Mouse (Mus musculus) forebrain, embryonic 10.5 days (tissue): ENCODE results near the gene Trpc4. TPM values are rescaled to one million over a fixed set of nuclear protein-coding genes. Genes with fewer than 3 reads are reported as not detected.

Experiments
- DNase-seq: peaks from one replicate; pipeline ENCODE4 v3.0.0-alpha.2; 2017; ENCODE audit warnings: low spot score; ENCODE audit errors: extremely low spot score
- H3K27ac ChIP-seq: fragments of 300-500 bp; sonication (generic); 2 replicates; pipeline ENCODE4 v1.5.1; 2016; ENCODE audit warnings: mild to moderate bottlenecking
- H3K27me3 ChIP-seq: fragments of 300-500 bp; sonication (generic); 2 replicates; pipeline ENCODE4 v1.6.1; 2016; ENCODE audit warnings: mild to moderate bottlenecking; ENCODE audit not compliant: poor library complexity, severe bottlenecking
- H3K36me3 ChIP-seq: fragments of 300-500 bp; sonication (generic); replicated peaks from 2 replicates; pipeline ENCODE4 v1.6.1; 2016; ENCODE audit warnings: mild to moderate bottlenecking, moderate library complexity
- H3K4me1 ChIP-seq: fragments of 300-500 bp; sonication (generic); 2 replicates; pipeline ENCODE4 v1.6.1; 2016
- H3K4me3 ChIP-seq: fragments of 300-500 bp; sonication (generic); 2 replicates; pipeline ENCODE4 v1.5.1; 2016; ENCODE audit warnings: mild to moderate bottlenecking, moderate library complexity
- H3K9me3 ChIP-seq: fragments of 300-500 bp; sonication (generic); 2 replicates; pipeline ENCODE4 v1.6.1; 2016; ENCODE audit warnings: mild to moderate bottlenecking, moderate library complexity
- WGBS: fragments of 180-500 bp; shearing (Covaris S2); methylation state at CpG from one replicate; pipeline ENCODE4 v1.1.7; 2016; 5-methylcytosine and 5-hydroxymethylcytosine counted together
- polyA plus RNA-seq: library from polyadenylated mRNA; unstranded; fragments of >200 nt; fragmentation: Nextera tagmentation; extraction: Ambion mirVana; gene quantifications from 2 replicates; pipeline ENCODE4 v1.2.1, GENCODE M21; 2016

Gene Trpc4
- 0.30 and 0.40 TPM in 2 replicates for polyA plus RNA-seq

- peak; percentile 33 for DNase-seq
- peaks cover 42% of the 10 kb centered on the region for H3K27me3 ChIP-seq
- H3K4me3 ChIP-seq, result peak within 1 kb of the TSS; percentile 63
- H3K4me1 ChIP-seq, result peaks cover 29% of the 10 kb centered on the region
- WGBS, result under 1% methylated on average over 36 of the region's 36 CpGs
- H3K27ac ChIP-seq, result peak within 1 kb of the TSS; percentile 37; the same call in 1 of the 2 replicates
- H3K9me3 ChIP-seq, result no peaks in the 10 kb centered on the region
- H3K36me3 ChIP-seq, result no peaks in the 10 kb centered on the region
These were observed at the start of gene Trpc4 for GRCm38 (mm10) chr3:54155639-54156315. TSS of gene Trpc4 (plus strand) at chr3:54156035.

GRCm38 (mm10) chr3:54111489-54111888, 44.3 kb upstream of the Trpc4 start:
- Histone ChIP-seq H3K9me3 (no peaks in the 10 kb centered on the region), H3K4me1 (no peaks in the 10 kb centered on the region), H3K27me3 (no peaks in the 10 kb centered on the region), H3K27ac (no peak overlapping the region), H3K36me3 (no peaks in the 10 kb centered on the region), H3K4me3 (no peak overlapping the region)
- no peak for DNase-seq
- WGBS, result 85% methylated on average over 9 of the region's 9 CpGs

- Histone ChIP-seq H3K36me3 (no peaks in the 10 kb centered on the region), H3K4me3 (no peak overlapping the region), H3K9me3 (no peaks in the 10 kb centered on the region), H3K27ac (no peak overlapping the region), H3K27me3 (no peaks in the 10 kb centered on the region), H3K4me1 (no peaks in the 10 kb centered on the region)
- WGBS, result 69% methylated on average over 5 of the region's 5 CpGs
- DNase-seq, result no peak
These were observed 20.5 kb upstream of the Trpc4 start for GRCm38 (mm10) chr3:54135376-54135775.

GRCm38 (mm10) chr3:54141376-54141775, 14.5 kb upstream of the Trpc4 start:
- H3K27me3 ChIP-seq, result no peaks in the 10 kb centered on the region
- no peaks in the 10 kb centered on the region for H3K9me3 ChIP-seq
- H3K36me3 ChIP-seq, result no peaks in the 10 kb centered on the region
- no peak overlapping the region for H3K27ac ChIP-seq
- no peak for DNase-seq
- WGBS, result 89% methylated on average over 2 of the region's 2 CpGs
- no peak overlapping the region for H3K4me3 ChIP-seq
- H3K4me1 ChIP-seq, result peaks cover 5% of the 10 kb centered on the region

- Histone ChIP-seq H3K36me3 (no peaks in the 10 kb centered on the region), H3K4me3 (peak overlapping the region; percentile 63), H3K4me1 (peaks cover 29% of the 10 kb centered on the region), H3K9me3 (no peaks in the 10 kb centered on the region), H3K27ac (no peak overlapping the region), H3K27me3 (peaks cover 42% of the 10 kb centered on the region)
- peak; percentile 48 for DNase-seq
- WGBS, result 3% methylated on average over 16 of the region's 16 CpGs
These were observed 794 bp upstream of the Trpc4 start for GRCm38 (mm10) chr3:54154844-54155638.

GRCm38 (mm10) chr3:54156316-54157000, 623 bp downstream of the Trpc4 start:
- WGBS, result 0% methylated on average over 28 of the region's 28 CpGs
- peaks cover 42% of the 10 kb centered on the region for H3K27me3 ChIP-seq

GRCm38 (mm10) chr3:54170701-54171100, 14.9 kb downstream of the Trpc4 start:
- Histone ChIP-seq H3K27ac (no peak overlapping the region), H3K4me1 (no peaks in the 10 kb centered on the region), H3K27me3 (no peaks in the 10 kb centered on the region), H3K9me3 (0 out of 2 replicates have a peak, but pooled peaks cover 4% of the 10 kb centered on the region), H3K36me3 (no peaks in the 10 kb centered on the region), H3K4me3 (no peak overlapping the region)
- no peak for DNase-seq

More at GRCm38 (mm10) chr3:54156316-54157000, 623 bp downstream of the Trpc4 start:
- H3K4me1 ChIP-seq, result peaks cover 29% of the 10 kb centered on the region
- no peaks in the 10 kb centered on the region for H3K36me3 ChIP-seq
- peak overlapping the region; percentile 63 for H3K4me3 ChIP-seq
- H3K9me3 ChIP-seq, result no peaks in the 10 kb centered on the region
- peak overlapping the region; percentile 37; the same call in 1 of the 2 replicates for H3K27ac ChIP-seq
- peak; percentile 29 for DNase-seq

GRCm38 (mm10) chr3:54177296-54177695, 21.5 kb downstream of the Trpc4 start:
- no peak for DNase-seq
- Histone ChIP-seq H3K4me3 (no peak overlapping the region), H3K9me3 (peaks cover 7% of the 10 kb centered on the region), H3K27ac (no peak overlapping the region), H3K4me1 (no peaks in the 10 kb centered on the region), H3K27me3 (no peaks in the 10 kb centered on the region), H3K36me3 (no peaks in the 10 kb centered on the region)
- WGBS, result 97% methylated on average over 1 of the region's 1 CpGs

- Histone ChIP-seq H3K27ac (no peak overlapping the region), H3K4me1 (no peaks in the 10 kb centered on the region), H3K27me3 (no peaks in the 10 kb centered on the region), H3K4me3 (no peak overlapping the region), H3K9me3 (no peaks in the 10 kb centered on the region), H3K36me3 (no peaks in the 10 kb centered on the region)
- no peak for DNase-seq
- WGBS, result 83% methylated on average over 6 of the region's 6 CpGs
These were observed 35.3 kb downstream of the Trpc4 start for GRCm38 (mm10) chr3:54190932-54191668.

- no peaks in the 10 kb centered on the region for H3K4me1 ChIP-seq
- no peaks in the 10 kb centered on the region for H3K9me3 ChIP-seq
- no peaks in the 10 kb centered on the region for H3K36me3 ChIP-seq
- no peaks in the 10 kb centered on the region for H3K27me3 ChIP-seq
- no peak overlapping the region for H3K27ac ChIP-seq
- WGBS, result 89% methylated on average over 5 of the region's 5 CpGs
- H3K4me3 ChIP-seq, result no peak overlapping the region
- no peak for DNase-seq
These were observed 45.4 kb downstream of the Trpc4 start for GRCm38 (mm10) chr3:54201231-54201630.

GRCm38 (mm10) chr3:54204386-54204785, 48.6 kb downstream of the Trpc4 start:
- no peak for DNase-seq
- H3K27ac ChIP-seq, result no peak overlapping the region
- 89% methylated on average over 5 of the region's 5 CpGs for WGBS
- no peaks in the 10 kb centered on the region for H3K27me3 ChIP-seq
- H3K4me1 ChIP-seq, result no peaks in the 10 kb centered on the region
- no peaks in the 10 kb centered on the region for H3K36me3 ChIP-seq
- H3K9me3 ChIP-seq, result no peaks in the 10 kb centered on the region
- no peak overlapping the region for H3K4me3 ChIP-seq

GRCm38 (mm10) chr3:54210112-54210511, 54.3 kb downstream of the Trpc4 start:
- Histone ChIP-seq H3K9me3 (no peaks in the 10 kb centered on the region), H3K27me3 (no peaks in the 10 kb centered on the region), H3K27ac (no peak overlapping the region), H3K36me3 (no peaks in the 10 kb centered on the region), H3K4me1 (no peaks in the 10 kb centered on the region), H3K4me3 (no peak overlapping the region)
- WGBS, result 74% methylated on average over 3 of the region's 3 CpGs
- DNase-seq, result no peak
